Mouse (Mus musculus): ENCODE measurements around the gene Wdr4.
"Not testable (repeated sequence)": the region's sequence is repeated elsewhere in the genome, so short reads cannot be mapped to it uniquely, and the experiment has no call there.

DNA sequence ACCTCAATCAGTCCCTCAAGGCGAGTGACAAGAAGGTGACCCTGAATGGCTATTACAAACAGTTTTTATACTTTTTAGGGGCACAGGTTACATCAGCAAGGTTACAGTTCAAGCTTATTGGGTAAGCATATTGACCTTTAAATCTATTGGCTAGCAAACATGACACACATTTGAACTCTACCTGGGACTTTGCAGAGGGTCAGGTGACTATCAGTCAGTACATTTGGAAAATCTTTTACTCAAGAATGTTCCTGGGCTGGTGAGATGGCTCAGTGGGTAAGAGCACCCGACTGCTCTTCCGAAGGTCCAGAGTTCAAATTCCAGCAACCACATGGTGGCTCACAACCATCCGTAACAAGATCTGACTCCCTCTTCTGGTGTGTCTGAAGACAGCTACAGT lies 12.6 kb upstream of the Wdr4 start:
- TF ChIP-seq CTCF (IDR thresholded peaks at IDR 0.05; ENCODE audit: borderline replicate concordance, insufficient read depth, low read depth, low read length); POLR2A (IDR thresholded peaks at IDR 0.05; ENCODE audit: borderline replicate concordance, insufficient read depth, low read length): not testable (repeated sequence)

Measured in cerebellum, adult 2 months (tissue).